Mouse (Mus musculus): Measurements from ENCODE around the gene Stmn1. TPM values are rescaled to one million over a fixed set of nuclear protein-coding genes. Genes with fewer than 3 reads are reported as not detected.

The Stmn1 gene
- polyA plus RNA-seq, 1 experiment from 2014 or later, result 947 TPM

- H3K4me1 ChIP-seq (replicated peaks), result peaks cover 40% of the 10 kb centered on the region
- no peak for ATAC-seq (replicated peaks; ENCODE audit: insufficient number of reproducible peaks, insufficient read depth, low FRiP score, low read depth)
- H3K36me3 ChIP-seq, result no peaks in the 10 kb centered on the region; the same call in 1 of the 2 replicates
- H3K4me2 ChIP-seq, result peak overlapping the region; percentile 37; the same call in 1 of the 2 replicates
- peak overlapping the region; percentile 97 for H3K27ac ChIP-seq
- no peaks in the 10 kb centered on the region for H3K27me3 ChIP-seq
- no peak overlapping the region for H3K9ac ChIP-seq
- WGBS, result 56% methylated on average over 10 of the region's 10 CpGs
- H3K4me3 ChIP-seq, result no peak overlapping the region
- no peaks in the 10 kb centered on the region for H3K9me3 ChIP-seq (replicated peaks)
These were observed 49.6 kb downstream of the Stmn1 start for GRCm38 (mm10) chr4:134517719-134518118.

- Histone ChIP-seq H3K36me3 (peaks cover 5% of the 10 kb centered on the region; the same call in 1 of the 2 replicates), H3K4me1 (replicated peaks) (peaks cover 35% of the 10 kb centered on the region), H3K4me2 (no peak overlapping the region), H3K9me3 (replicated peaks) (no peaks in the 10 kb centered on the region), H3K27ac (no peak overlapping the region), H3K27me3 (no peaks in the 10 kb centered on the region), H3K9ac (no peak overlapping the region), H3K4me3 (no peak overlapping the region)
- 92% methylated on average over 4 of the region's 4 CpGs for WGBS
- no peak for ATAC-seq (replicated peaks; ENCODE audit: insufficient number of reproducible peaks, insufficient read depth, low FRiP score, low read depth)
These were observed 50.4 kb downstream of the Stmn1 start for GRCm38 (mm10) chr4:134518541-134518940.

GRCm38 (mm10) chr4:134519281-134519680, 51.2 kb downstream of the Stmn1 start:
- H3K27me3 ChIP-seq, result no peaks in the 10 kb centered on the region

More at GRCm38 (mm10) chr4:134519281-134519680, 51.2 kb downstream of the Stmn1 start:
- no peak overlapping the region for H3K4me2 ChIP-seq
- no peak overlapping the region for H3K27ac ChIP-seq
- H3K4me1 ChIP-seq (replicated peaks), result peaks cover 31% of the 10 kb centered on the region
- peaks cover 11% of the 10 kb centered on the region for H3K36me3 ChIP-seq
- no peak overlapping the region for H3K9ac ChIP-seq
- no peak overlapping the region for H3K4me3 ChIP-seq
- no peak for ATAC-seq (replicated peaks; ENCODE audit: insufficient number of reproducible peaks, insufficient read depth, low FRiP score, low read depth)
- no peaks in the 10 kb centered on the region for H3K9me3 ChIP-seq (replicated peaks)

Small RNAs within 50 kb of the gene (microRNA-seq; reads per million reads assigned to microRNA genes)
- 0.63 reads per million for gene Gm23634

Other genes with a start within 250 kb of the Stmn1 start
- 0.09 TPM in 1 of 2 replicates, not detected in the other for gene Catsper4, start 240.9 kb upstream of the Stmn1 start, polyA plus RNA-seq (2015; fragmentation: Nextera tagmentation; extraction: Ambion mirVana)
- 1.2 and 2.4 TPM in 2 replicates for gene Cnksr1, start 229.9 kb upstream of the Stmn1 start, polyA plus RNA-seq (2015; fragmentation: Nextera tagmentation; extraction: Ambion mirVana)
- 0.26 and 0.30 TPM in 2 replicates for gene E130218I03Rik, start 224.7 kb upstream of the Stmn1 start, polyA plus RNA-seq (2015; fragmentation: Nextera tagmentation; extraction: Ambion mirVana)
- gene Zfp593, start 222.7 kb upstream of the Stmn1 start, polyA plus RNA-seq (2015; fragmentation: Nextera tagmentation; extraction: Ambion mirVana), result 7.4 and 9.1 TPM in 2 replicates
- not detected in 2 replicates for gene Gm30191, start 221.4 kb upstream of the Stmn1 start, polyA plus RNA-seq (2015; fragmentation: Nextera tagmentation; extraction: Ambion mirVana)
- 5.0 and 5.1 TPM in 2 replicates for gene Grrp1, start 214.2 kb upstream of the Stmn1 start, polyA plus RNA-seq (2015; fragmentation: Nextera tagmentation; extraction: Ambion mirVana)
- 11.3 and 14.3 TPM in 2 replicates for gene Pdik1l, start 180.4 kb upstream of the Stmn1 start, polyA plus RNA-seq (2015; fragmentation: Nextera tagmentation; extraction: Ambion mirVana)
- gene Trim63, start 153.2 kb upstream of the Stmn1 start, polyA plus RNA-seq (2015; fragmentation: Nextera tagmentation; extraction: Ambion mirVana), result 137 and 156 TPM in 2 replicates
- gene Slc30a2, start 125.1 kb upstream of the Stmn1 start, polyA plus RNA-seq (2015; fragmentation: Nextera tagmentation; extraction: Ambion mirVana), result 0.18 and 0.21 TPM in 2 replicates
- gene Extl1, start 84.5 kb upstream of the Stmn1 start, polyA plus RNA-seq (2015; fragmentation: Nextera tagmentation; extraction: Ambion mirVana), result 2.3 and 2.9 TPM in 2 replicates
- gene Pafah2, start 72.0 kb upstream of the Stmn1 start, polyA plus RNA-seq (2015; fragmentation: Nextera tagmentation; extraction: Ambion mirVana), result 10.3 and 10.6 TPM in 2 replicates
- gene Paqr7, start 28.4 kb downstream of the Stmn1 start, polyA plus RNA-seq (2015; fragmentation: Nextera tagmentation; extraction: Ambion mirVana), result 11.7 and 11.9 TPM in 2 replicates
- 7.3 and 7.9 TPM in 2 replicates for gene Aunip, start 42.7 kb downstream of the Stmn1 start, polyA plus RNA-seq (2015; fragmentation: Nextera tagmentation; extraction: Ambion mirVana)
- gene Mtfr1l, start 67.1 kb downstream of the Stmn1 start, polyA plus RNA-seq (2015; fragmentation: Nextera tagmentation; extraction: Ambion mirVana), result 147 and 152 TPM in 2 replicates
- gene Selenon, start 83.8 kb downstream of the Stmn1 start, polyA plus RNA-seq (2015; fragmentation: Nextera tagmentation; extraction: Ambion mirVana), result 30.8 and 42.0 TPM in 2 replicates
- 5.1 and 6.6 TPM in 2 replicates for gene Man1c1, start 236.0 kb downstream of the Stmn1 start, polyA plus RNA-seq (2015; fragmentation: Nextera tagmentation; extraction: Ambion mirVana)

All from heart, embryonic 15.5 days (tissue).